ENCODE assay signal across 15 mouse cellular contexts in genomic region chr13:12468488-12468887, GRCm38 (mm10). TPM values are rescaled to one million over a fixed set of nuclear protein-coding genes. Genes with fewer than 3 reads are reported as not detected.
DNase-seq lines count a peak whose midpoint lies in the region; ATAC-seq and TF ChIP-seq lines count a peak whose summit lies in the region.
"Had no signal": no experiment of that assay in that cellular context is flagged by ENCODE, and none has a peak within 500 bp of the region (broad histone marks: within the 10 kb centered on the region; RNA-seq: fewer than 3 reads in every experiment).

No protein-coding gene starts in this region.

- no peak overlapping the region for H3K27ac ChIP-seq in liver, adult 2 months (replicated peaks; ENCODE audit: insufficient read depth, low read depth, low read length)
- H3K27ac ChIP-seq in bone marrow macrophage, adult 2 months (ENCODE audit: insufficient read depth, low read depth, low read length), result peak overlapping the region; percentile 98
- H3K27ac ChIP-seq in embryonic facial prominence, embryonic 10.5 days (replicated peaks), result no peak overlapping the region
- no peak overlapping the region for H3K27ac ChIP-seq in midbrain, embryonic 11.5 days (ENCODE audit: low read depth, low read length)
- H3K27ac ChIP-seq: embryonic facial prominence, embryonic 15.5 days; hindbrain, embryonic 12.5 days; kidney, postnatal 0 days; limb, embryonic 12.5 days; stomach, embryonic 15.5 days had no signal

- peak; percentile 42 for DNase-seq in liver, adult 2 months (ENCODE audit: extremely low read depth, low read depth, low spot score)
- DNase-seq in liver, result no peak
- DNase-seq in embryonic facial prominence, embryonic 10.5 days (ENCODE audit: low spot score), result no peak
- DNase-seq in midbrain, embryonic 11.5 days (ENCODE audit: low spot score, missing footprints), result no peak
- DNase-seq: cerebellum, postnatal 25 days had no signal

- TF ChIP-seq CTCF in liver, adult 2 months (IDR thresholded peaks at IDR 0.05; ENCODE audit: low read depth, low read length), result no peak
- TF ChIP-seq CTCF in bone marrow macrophage, adult 2 months (IDR thresholded peaks at IDR 0.05; ENCODE audit: low read depth, low read length), result no peak

- no peaks in the 10 kb centered on the region for H3K79me2 ChIP-seq in liver, adult 2 months (ENCODE audit: control insufficient read depth, insufficient read depth, low read length)

- WGBS in liver, adult 2 months, result 75% methylated on average over 1 of the region's 1 CpGs
- WGBS in embryonic facial prominence, embryonic 10.5 days, result 94% methylated on average over 1 of the region's 1 CpGs
- 81% methylated on average over 1 of the region's 1 CpGs for WGBS in midbrain, embryonic 11.5 days

- H3K27me3 ChIP-seq in liver, adult 2 months (ENCODE audit: control insufficient read depth, insufficient read depth, low read length), result no peaks in the 10 kb centered on the region
- H3K27me3 ChIP-seq in embryonic facial prominence, embryonic 10.5 days (replicated peaks; ENCODE audit: low read depth, poor library complexity, severe bottlenecking), result 0 out of 2 replicates have a peak, but pooled peaks cover 4% of the 10 kb centered on the region
- no peaks in the 10 kb centered on the region for H3K27me3 ChIP-seq in midbrain, embryonic 11.5 days (ENCODE audit: control insufficient read depth, insufficient read depth, low read length)
- H3K27me3 ChIP-seq: embryonic facial prominence, embryonic 15.5 days; hindbrain, embryonic 12.5 days; stomach, embryonic 15.5 days had no signal

- H3K9me3 ChIP-seq in embryonic facial prominence, embryonic 10.5 days, result no peaks in the 10 kb centered on the region
- no peaks in the 10 kb centered on the region for H3K9me3 ChIP-seq in midbrain, embryonic 11.5 days (ENCODE audit: control insufficient read depth, low read length)
- H3K9me3 ChIP-seq: embryonic facial prominence, embryonic 15.5 days; hindbrain, embryonic 12.5 days; limb, embryonic 12.5 days; stomach, embryonic 15.5 days had no signal

- no peak overlapping the region for H3K4me2 ChIP-seq in midbrain, embryonic 11.5 days
- H3K4me2 ChIP-seq: embryonic facial prominence, embryonic 15.5 days; hindbrain, embryonic 12.5 days; limb, embryonic 12.5 days; stomach, embryonic 15.5 days had no signal

- no peaks in the 10 kb centered on the region for H3K36me3 ChIP-seq in liver, adult 2 months (ENCODE audit: control insufficient read depth, insufficient read depth, low read length)
- no peaks in the 10 kb centered on the region for H3K36me3 ChIP-seq in embryonic facial prominence, embryonic 10.5 days (replicated peaks)
- no peaks in the 10 kb centered on the region for H3K36me3 ChIP-seq in midbrain, embryonic 11.5 days (ENCODE audit: control insufficient read depth, insufficient read depth, low read length)
- H3K36me3 ChIP-seq: embryonic facial prominence, embryonic 15.5 days; hindbrain, embryonic 12.5 days; limb, embryonic 12.5 days; stomach, embryonic 15.5 days had no signal

- H3K4me3 ChIP-seq in liver, adult 2 months (ENCODE audit: insufficient read depth, low read depth, low read length), result no peak overlapping the region
- peak overlapping the region; percentile 43 for H3K4me3 ChIP-seq in bone marrow macrophage, adult 2 months (ENCODE audit: insufficient read depth, low read length)
- H3K4me3 ChIP-seq in embryonic facial prominence, embryonic 10.5 days, result no peak overlapping the region
- no peak overlapping the region for H3K4me3 ChIP-seq in midbrain, embryonic 11.5 days (ENCODE audit: low read depth, low read length)
- H3K4me3 ChIP-seq: embryonic facial prominence, embryonic 15.5 days; hindbrain, embryonic 12.5 days; limb, embryonic 12.5 days; myocyte; stomach, embryonic 15.5 days had no signal

- no peak for TF ChIP-seq POLR2A in liver, adult 2 months (IDR thresholded peaks at IDR 0.05; ENCODE audit: extremely low read depth, insufficient read depth, low read length)
- TF ChIP-seq POLR2A in bone marrow macrophage, adult 2 months (IDR thresholded peaks at IDR 0.05; ENCODE audit: borderline replicate concordance, low read depth, low read length), result no peak

- peaks cover 3% of the 10 kb centered on the region; the same call in 1 of the 2 replicates for H3K4me1 ChIP-seq in liver, adult 2 months (ENCODE audit: control insufficient read depth, insufficient read depth, low read length)
- peaks cover 20% of the 10 kb centered on the region for H3K4me1 ChIP-seq in bone marrow macrophage, adult 2 months (ENCODE audit: control insufficient read depth, insufficient read depth, low read length)
- no peaks in the 10 kb centered on the region for H3K4me1 ChIP-seq in embryonic facial prominence, embryonic 10.5 days
- peaks cover 4% of the 10 kb centered on the region; the same call in 1 of the 2 replicates for H3K4me1 ChIP-seq in midbrain, embryonic 11.5 days (ENCODE audit: control insufficient read depth, insufficient read depth, low read length)
- H3K4me1 ChIP-seq: embryonic facial prominence, embryonic 15.5 days; hindbrain, embryonic 12.5 days; limb, embryonic 12.5 days; stomach, embryonic 15.5 days had no signal

- ATAC-seq in CD4-positive, CD25-positive, alpha-beta regulatory T cell, adult 4 months, result peak; percentile 49
- peak; percentile 94 for ATAC-seq in megakaryocyte progenitor cell, adult 5-6 weeks (replicated peaks; ENCODE audit: poor library complexity)
- no peak for ATAC-seq in midbrain, embryonic 11.5 days (ENCODE audit: low FRiP score)
- ATAC-seq: forebrain, embryonic 14.5 days had no signal

- no peak overlapping the region for H3K9ac ChIP-seq in liver, adult 2 months (ENCODE audit: low read depth, low read length)
- H3K9ac ChIP-seq in midbrain, embryonic 11.5 days (ENCODE audit: low read length), result no peak overlapping the region
- H3K9ac ChIP-seq: embryonic facial prominence, embryonic 15.5 days; hindbrain, embryonic 12.5 days; limb, embryonic 12.5 days; stomach, embryonic 15.5 days had no signal

RNA-seq across cellular contexts. Expression of gene Lgals8, which starts 3.7 kb away (rescaled TPM):
- 134 and 180 TPM in 2 replicates for total RNA-seq in liver, adult 2 months (2014; rRNA removed)
- 44.7 and 51.6 TPM in 2 replicates for polyA plus RNA-seq in liver, adult 2 months (2012; rRNA removed)
- polyA plus RNA-seq in CD4-positive, CD25-positive, alpha-beta regulatory T cell, adult 4 months (2017; shearing (Covaris generic)), result 100 to 1,000 TPM in 1 of 2 experiments, 10 to 100 TPM in 1; 95.6 to 112 TPM
- 113 and 114 TPM in 2 replicates for polyA plus RNA-seq in bone marrow macrophage, adult 2 months (2012; ENCODE audit: insufficient read depth, insufficient read length, missing spikeins)
- 22.4 and 25.1 TPM in 2 replicates for total RNA-seq in megakaryocyte progenitor cell, adult 5-6 weeks (2015)
- total RNA-seq in megakaryocyte progenitor cell, adult 5-6 weeks (2017), result 33.6 and 48.2 TPM in 2 replicates
- polyA plus RNA-seq in embryonic facial prominence, embryonic 10.5 days (2016; fragmentation: Nextera tagmentation; extraction: Ambion mirVana), result 7.8 and 9.0 TPM in 2 replicates
- 10.5 and 13.8 TPM in 2 replicates for polyA plus RNA-seq in midbrain, embryonic 11.5 days (2014; fragmentation: Nextera tagmentation; extraction: Ambion mirVana)

RNA-seq across cellular contexts. Expression of gene Edaradd, which starts 51.8 kb away (rescaled TPM):
- 0.09 and 0.13 TPM in 2 replicates for total RNA-seq in liver, adult 2 months (2014; rRNA removed)
- 0.07 TPM in 1 of 2 replicates, not detected in the other for polyA plus RNA-seq in liver, adult 2 months (2012; rRNA removed)
- polyA plus RNA-seq in CD4-positive, CD25-positive, alpha-beta regulatory T cell, adult 4 months (2017; shearing (Covaris generic)), result 1 to 10 TPM; 1.5 to 1.6 TPM
- polyA plus RNA-seq in bone marrow macrophage, adult 2 months (2012; ENCODE audit: insufficient read depth, insufficient read length, missing spikeins), result 0.38 and 0.40 TPM in 2 replicates
- total RNA-seq in megakaryocyte progenitor cell, adult 5-6 weeks (2015), result 0.15 and 0.49 TPM in 2 replicates
- 0.27 and 0.42 TPM in 2 replicates for total RNA-seq in megakaryocyte progenitor cell, adult 5-6 weeks (2017)
- polyA plus RNA-seq in embryonic facial prominence, embryonic 10.5 days (2016; fragmentation: Nextera tagmentation; extraction: Ambion mirVana), result 2.6 and 2.7 TPM in 2 replicates
- polyA plus RNA-seq in midbrain, embryonic 11.5 days (2014; fragmentation: Nextera tagmentation; extraction: Ambion mirVana), result 2.2 and 3.2 TPM in 2 replicates
- polyA plus RNA-seq: myocyte had no signal
